Mouse (Mus musculus) CH12.LX (cell line): Measurements from ENCODE around the gene Tnni1.

ENCODE experiments used
- CTCF ChIP-seq, 2 experiments: IDR thresholded peaks in 1 of 2; conservative IDR thresholded peaks in 1 of 2; 2 replicates each; pipeline ENCODE4 v1.5.1; 2011 to 2012; ENCODE audit warnings: low read depth in 2 of 2, low read length in 2 of 2, improper control_type of control experiment in 1 of 2, inconsistent platforms in 1 of 2, mild to moderate bottlenecking in 1 of 2, moderate library complexity in 1 of 2
- EP300 ChIP-seq: IDR thresholded peaks from 2 replicates; pipeline ENCODE4 v1.6.1; 2011; ENCODE audit warnings: low read length, improper control_type of control experiment
- ETS1 ChIP-seq: conservative IDR thresholded peaks from 2 replicates; pipeline ENCODE4 v1.6.1; 2012; ENCODE audit warnings: low read depth, mild to moderate bottlenecking, inconsistent platforms, low read length, improper control_type of control experiment, moderate library complexity
- IRF4 ChIP-seq: IDR thresholded peaks from 2 replicates; pipeline ENCODE4 v1.6.1; 2014; ENCODE audit warnings: low read depth, mild to moderate bottlenecking, inconsistent platforms, low read length, improper control_type of control experiment
- JUN ChIP-seq: IDR thresholded peaks from 2 replicates; pipeline ENCODE4 v1.6.1; 2011; ENCODE audit warnings: low read depth, mild to moderate bottlenecking, low read length, improper control_type of control experiment, moderate library complexity; ENCODE audit not compliant: insufficient read depth
- MAFK ChIP-seq: IDR thresholded peaks from 2 replicates; pipeline ENCODE4 v1.6.1; 2011; ENCODE audit warnings: low read length, improper control_type of control experiment; ENCODE audit not compliant: insufficient replicate concordance
- MEF2A ChIP-seq: IDR thresholded peaks from 2 replicates; pipeline ENCODE4 v1.6.1; 2014; ENCODE audit warnings: low read depth, mild to moderate bottlenecking, inconsistent platforms, low read length, improper control_type of control experiment, borderline replicate concordance
- MYC ChIP-seq: IDR thresholded peaks from 2 replicates; pipeline ENCODE4 v1.6.1; 2011; ENCODE audit warnings: low read depth, mild to moderate bottlenecking, improper control_type of control experiment, low read length
- POLR2A ChIP-seq: IDR thresholded peaks from 2 replicates; pipeline ENCODE4 v1.6.1; 2011; ENCODE audit warnings: low read depth, mild to moderate bottlenecking, improper control_type of control experiment, low read length
- ZNF384 ChIP-seq: IDR thresholded peaks from 2 replicates; pipeline ENCODE4 v1.6.1; 2012; ENCODE audit warnings: low read depth, low read length, improper control_type of control experiment, inconsistent platforms

DNA sequence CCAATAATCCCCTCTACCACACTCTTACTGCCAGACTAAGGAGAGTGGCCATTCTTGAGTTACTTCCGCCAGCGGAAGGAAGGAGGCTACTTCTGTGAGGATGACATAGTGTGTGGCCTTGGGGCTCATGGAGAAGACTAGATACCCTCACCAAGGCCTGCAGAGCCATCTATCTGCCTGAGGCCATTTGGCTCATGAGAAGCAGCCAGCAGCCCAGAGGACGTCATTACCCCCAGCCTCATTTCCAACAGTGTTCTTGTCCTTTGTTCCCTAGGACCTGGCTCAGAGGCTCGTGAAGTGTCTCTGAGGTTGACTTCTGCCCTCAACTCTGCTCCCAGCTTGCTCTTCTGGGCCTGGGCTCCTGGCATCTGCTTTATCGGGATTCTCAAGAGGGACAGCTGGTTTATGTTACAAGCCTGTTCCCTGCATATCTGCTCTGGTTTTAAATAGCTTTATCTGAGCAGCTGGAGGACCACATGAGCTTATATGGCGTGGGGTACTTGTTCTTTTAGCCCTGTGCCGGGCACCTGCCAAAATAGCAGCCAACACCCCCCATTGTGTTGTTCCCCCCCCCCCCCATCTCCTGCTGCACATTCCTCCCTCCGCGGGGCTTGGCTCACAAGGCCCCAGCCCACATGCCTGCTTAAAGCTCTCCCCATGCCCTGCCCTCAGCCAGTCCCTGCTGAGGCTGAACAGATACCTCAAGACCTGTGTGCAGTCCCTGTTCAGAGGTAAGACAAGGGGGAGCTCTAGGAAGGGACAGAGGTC, 56.7 kb downstream of the Tnni1 start, which contains the start of gene Tnnt2:
- TF ChIP-seq MAFK (no peak), POLR2A (no peak), ETS1 (no peak), ZNF384 (no peak), MYC (no peak), CTCF (conservative IDR thresholded peaks at IDR 0.05 in 1 of 2, IDR thresholded peaks at IDR 0.05 in 1 of 2; ENCODE audit: low read depth in 2 of 2, low read length in 2 of 2) (no peak), JUN (no peak), IRF4 (no peak), EP300 (no peak), MEF2A (no peak)
